Mouse (Mus musculus) kidney, postnatal 4 days (tissue): ENCODE data around the gene Fam71e1.

Experiments used
- DNase-seq, 2 experiments: peaks; one replicate each; pipeline ENCODE4 v3.0.0; 2021; ENCODE audit warnings: mixed read lengths in 2 of 2

Fam71e1 gene

GRCm38 (mm10) chr7:44535657-44536589, 39.5 kb downstream of the Fam71e1 start:
- no peak for DNase-seq

- DNase-seq: peak in 1 of 2 experiments; percentile 41
Measured at GRCm38 (mm10) chr7:44536590-44536968, 40.2 kb downstream of the Fam71e1 start.

GRCm38 (mm10) chr7:44537009-44537408, 40.6 kb downstream of the Fam71e1 start:
- DNase-seq: no peak

- no peak for DNase-seq
Measured at GRCm38 (mm10) chr7:44537496-44537895, 41.1 kb downstream of the Fam71e1 start.

- no peak for DNase-seq
Measured at GRCm38 (mm10) chr7:44538756-44539624, 42.6 kb downstream of the Fam71e1 start.

GRCm38 (mm10) chr7:44542555-44542954, 46.2 kb downstream of the Fam71e1 start:
- DNase-seq: no peak

GRCm38 (mm10) chr7:44543071-44543470, 46.7 kb downstream of the Fam71e1 start:
- DNase-seq: no peak

GRCm38 (mm10) chr7:44546274-44546673, 49.9 kb downstream of the Fam71e1 start:
- no peak for DNase-seq

- DNase-seq: no peak
Measured at GRCm38 (mm10) chr7:44547041-44547440, 50.7 kb downstream of the Fam71e1 start.

- DNase-seq: peak in 1 of 2 experiments; percentile 8
Measured at GRCm38 (mm10) chr7:44547725-44548124, 51.3 kb downstream of the Fam71e1 start.

- DNase-seq: peak; percentile 100
Measured at GRCm38 (mm10) chr7:44548497-44549087, 52.2 kb downstream of the Fam71e1 start, which contains the start of gene Pold1. Gene Pold1, minus strand, starts transcription at chr7:44548849.

- peak in 1 of 2 experiments; percentile 7 for DNase-seq
Measured at GRCm38 (mm10) chr7:44549621-44550408, 53.4 kb downstream of the Fam71e1 start.

GRCm38 (mm10) chr7:44550409-44550678, 54.0 kb downstream of the Fam71e1 start:
- peak in 1 of 2 experiments; percentile 7 for DNase-seq
